27 mouse cellular contexts compared by ENCODE assay signal in genomic region chr11:5138642-5139041, GRCm38 (mm10). TPM values are rescaled to one million over a fixed set of nuclear protein-coding genes. Genes with fewer than 3 reads are reported as not detected.
DNase-seq lines count a peak whose midpoint lies in the region; ATAC-seq and TF ChIP-seq lines count a peak whose summit lies in the region.
"Had no signal": no experiment of that assay in that cellular context is flagged by ENCODE, and none has a peak within 500 bp of the region (broad histone marks: within the 10 kb centered on the region; RNA-seq: fewer than 3 reads in every experiment).

No protein-coding gene starts in this region.

- no peaks in the 10 kb centered on the region for H3K36me3 ChIP-seq in liver, adult 2 months (ENCODE audit: control insufficient read depth, insufficient read depth, low read length)
- H3K36me3 ChIP-seq in liver, embryonic 12.5 days, result no peaks in the 10 kb centered on the region
- H3K36me3 ChIP-seq in lung, embryonic 14.5 days (ENCODE audit: insufficient read depth), result no peaks in the 10 kb centered on the region
- no peaks in the 10 kb centered on the region for H3K36me3 ChIP-seq in stomach, embryonic 16.5 days (ENCODE audit: control insufficient read depth, insufficient read depth, low read length)
- no peaks in the 10 kb centered on the region for H3K36me3 ChIP-seq in hindbrain, embryonic 11.5 days (ENCODE audit: control insufficient read depth, insufficient read depth, low read length)
- no peaks in the 10 kb centered on the region for H3K36me3 ChIP-seq in hindbrain, embryonic 16.5 days (ENCODE audit: control insufficient read depth, insufficient read depth, low read length)
- no peaks in the 10 kb centered on the region for H3K36me3 ChIP-seq in hindbrain, embryonic 14.5 days (replicated peaks; ENCODE audit: control insufficient read depth, insufficient read depth)
- H3K36me3 ChIP-seq: embryonic facial prominence, embryonic 12.5 days; neural tube, embryonic 15.5 days had no signal

- H3K9ac ChIP-seq in liver, adult 2 months (ENCODE audit: low read depth, low read length), result no peak overlapping the region
- H3K9ac ChIP-seq in liver, embryonic 12.5 days, result no peak overlapping the region
- no peak overlapping the region for H3K9ac ChIP-seq in lung, embryonic 14.5 days
- H3K9ac ChIP-seq in stomach, embryonic 16.5 days (ENCODE audit: low read length), result no peak overlapping the region
- no peak overlapping the region for H3K9ac ChIP-seq in hindbrain, embryonic 11.5 days (ENCODE audit: low read depth, low read length)
- H3K9ac ChIP-seq in hindbrain, embryonic 16.5 days (ENCODE audit: low read depth, low read length), result no peak overlapping the region
- H3K9ac ChIP-seq in hindbrain, embryonic 14.5 days, result no peak overlapping the region
- H3K9ac ChIP-seq: embryonic facial prominence, embryonic 12.5 days; forebrain, embryonic 13.5 days; neural tube, embryonic 15.5 days had no signal

- no peak for TF ChIP-seq POLR2A in liver, adult 2 months (IDR thresholded peaks at IDR 0.05; ENCODE audit: extremely low read depth, insufficient read depth, low read length)

- no peaks in the 10 kb centered on the region for H3K27me3 ChIP-seq in liver, adult 2 months (ENCODE audit: control insufficient read depth, insufficient read depth, low read length)
- no peaks in the 10 kb centered on the region for H3K27me3 ChIP-seq in liver, embryonic 12.5 days (replicated peaks)
- no peaks in the 10 kb centered on the region for H3K27me3 ChIP-seq in lung, embryonic 14.5 days (ENCODE audit: insufficient read depth, low read length)
- no peaks in the 10 kb centered on the region for H3K27me3 ChIP-seq in stomach, embryonic 16.5 days (ENCODE audit: control insufficient read depth, insufficient read depth, low read length)
- H3K27me3 ChIP-seq in hindbrain, embryonic 11.5 days (ENCODE audit: control insufficient read depth, insufficient read depth, low read length), result no peaks in the 10 kb centered on the region
- H3K27me3 ChIP-seq in hindbrain, embryonic 16.5 days (replicated peaks; ENCODE audit: control insufficient read depth, insufficient read depth, low read length), result no peaks in the 10 kb centered on the region
- no peaks in the 10 kb centered on the region for H3K27me3 ChIP-seq in hindbrain, embryonic 14.5 days (ENCODE audit: control insufficient read depth, insufficient read depth, low read length)
- H3K27me3 ChIP-seq: embryonic facial prominence, embryonic 12.5 days; forebrain, embryonic 13.5 days; neural tube, embryonic 15.5 days had no signal

- WGBS in liver, adult 2 months, result 60% methylated on average over 2 of the region's 2 CpGs
- WGBS in liver, embryonic 12.5 days (ENCODE audit: insufficient replicate concordance), result 43% methylated on average over 2 of the region's 2 CpGs
- WGBS in lung, embryonic 14.5 days, result 40% methylated on average over 2 of the region's 2 CpGs
- WGBS in stomach, embryonic 16.5 days, result 32% methylated on average over 2 of the region's 2 CpGs
- WGBS in hindbrain, embryonic 11.5 days, result 89% methylated on average over 2 of the region's 2 CpGs
- 87% methylated on average over 2 of the region's 2 CpGs for WGBS in hindbrain, embryonic 16.5 days
- 88% methylated on average over 2 of the region's 2 CpGs for whole genome bisulfite sequencing in hindbrain, embryonic 14.5 days

- TF ChIP-seq CTCF in liver, adult 2 months (IDR thresholded peaks at IDR 0.05; ENCODE audit: low read depth, low read length), result no peak
- no peak for TF ChIP-seq CTCF in lung, embryonic 14.5 days (IDR thresholded peaks at IDR 0.05; ENCODE audit: low read depth)

- no peaks in the 10 kb centered on the region for H3K79me2 ChIP-seq in liver, adult 2 months (ENCODE audit: control insufficient read depth, insufficient read depth, low read length)

- H3K4me2 ChIP-seq in liver, embryonic 12.5 days, result no peak overlapping the region
- H3K4me2 ChIP-seq in lung, embryonic 14.5 days, result no peak overlapping the region
- no peak overlapping the region; the same call in 1 of the 2 replicates for H3K4me2 ChIP-seq in stomach, embryonic 16.5 days (ENCODE audit: low read depth, low read length)
- no peak overlapping the region for H3K4me2 ChIP-seq in hindbrain, embryonic 11.5 days (replicated peaks; ENCODE audit: low read depth, low read length)
- no peak overlapping the region for H3K4me2 ChIP-seq in hindbrain, embryonic 16.5 days (ENCODE audit: low read length)
- no peak overlapping the region for H3K4me2 ChIP-seq in hindbrain, embryonic 14.5 days (replicated peaks)
- H3K4me2 ChIP-seq: embryonic facial prominence, embryonic 12.5 days; forebrain, embryonic 13.5 days; heart, embryonic 11.5 days; neural tube, embryonic 15.5 days had no signal

- H3K4me3 ChIP-seq in liver, adult 2 months (ENCODE audit: insufficient read depth, low read depth, low read length), result no peak overlapping the region
- no peak overlapping the region for H3K4me3 ChIP-seq in liver, embryonic 12.5 days
- no peak overlapping the region for H3K4me3 ChIP-seq in lung, embryonic 14.5 days (ENCODE audit: low read depth, low read length)
- H3K4me3 ChIP-seq in stomach, embryonic 16.5 days (replicated peaks; ENCODE audit: low read length), result no peak overlapping the region
- no peak overlapping the region for H3K4me3 ChIP-seq in hindbrain, embryonic 11.5 days (ENCODE audit: low read depth, low read length)
- no peak overlapping the region for H3K4me3 ChIP-seq in hindbrain, embryonic 16.5 days (ENCODE audit: low read length)
- H3K4me3 ChIP-seq in hindbrain, embryonic 14.5 days (replicated peaks; ENCODE audit: low read length), result no peak overlapping the region
- H3K4me3 ChIP-seq: embryonic facial prominence, embryonic 12.5 days; erythroblast, embryonic 14.5 days; forebrain, embryonic 13.5 days; gastrocnemius, adult 2 months; hindbrain, embryonic 10.5 days; layer of hippocampus, adult 2 months; neural tube, embryonic 15.5 days had no signal

- H3K27ac ChIP-seq in liver, adult 2 months (replicated peaks; ENCODE audit: insufficient read depth, low read depth, low read length), result no peak overlapping the region
- H3K27ac ChIP-seq in liver, embryonic 12.5 days, result no peak overlapping the region
- H3K27ac ChIP-seq in lung, embryonic 14.5 days (ENCODE audit: low read depth), result peak overlapping the region; percentile 59; the same call in 1 of the 2 replicates
- peak overlapping the region; percentile 73 for H3K27ac ChIP-seq in stomach, embryonic 16.5 days (ENCODE audit: low read length)
- H3K27ac ChIP-seq in hindbrain, embryonic 11.5 days (ENCODE audit: low read depth, low read length), result no peak overlapping the region
- H3K27ac ChIP-seq in hindbrain, embryonic 16.5 days (ENCODE audit: low read depth, low read length), result no peak overlapping the region
- H3K27ac ChIP-seq in hindbrain, embryonic 14.5 days, result no peak overlapping the region
- H3K27ac ChIP-seq: embryonic facial prominence, embryonic 12.5 days; forebrain, embryonic 13.5 days; gastrocnemius, adult 2 months; layer of hippocampus, adult 2 months; macrophage; neural tube, embryonic 15.5 days had no signal

- no peaks in the 10 kb centered on the region for H3K9me3 ChIP-seq in liver, embryonic 12.5 days (replicated peaks)
- no peaks in the 10 kb centered on the region for H3K9me3 ChIP-seq in lung, embryonic 14.5 days (ENCODE audit: low read depth, low read length)
- no peaks in the 10 kb centered on the region for H3K9me3 ChIP-seq in stomach, embryonic 16.5 days (replicated peaks; ENCODE audit: control insufficient read depth, low read length)
- H3K9me3 ChIP-seq in hindbrain, embryonic 11.5 days (ENCODE audit: control insufficient read depth, low read length), result no peaks in the 10 kb centered on the region
- H3K9me3 ChIP-seq in hindbrain, embryonic 16.5 days (ENCODE audit: control insufficient read depth, low read length), result no peaks in the 10 kb centered on the region
- H3K9me3 ChIP-seq in hindbrain, embryonic 14.5 days (ENCODE audit: control insufficient read depth, low read length), result no peaks in the 10 kb centered on the region
- H3K9me3 ChIP-seq: embryonic facial prominence, embryonic 12.5 days; forebrain, embryonic 13.5 days; hindbrain, embryonic 10.5 days; neural tube, embryonic 15.5 days had no signal

- ATAC-seq in liver, embryonic 12.5 days, result no peak
- ATAC-seq in lung, embryonic 14.5 days (ENCODE audit: insufficient read depth), result no peak
- ATAC-seq in stomach, embryonic 16.5 days (ENCODE audit: insufficient read depth, low FRiP score), result peak; percentile 45; the same call in 1 of the 2 replicates
- no peak for ATAC-seq in hindbrain, embryonic 11.5 days (ENCODE audit: low FRiP score)
- ATAC-seq in hindbrain, embryonic 16.5 days, result no peak
- ATAC-seq in hindbrain, embryonic 14.5 days (ENCODE audit: low FRiP score), result no peak
- ATAC-seq: CD4-positive, CD25-positive, alpha-beta regulatory T cell, adult 4 months; forebrain, embryonic 13.5 days; Patski had no signal

- DNase-seq in liver, adult 2 months (ENCODE audit: extremely low read depth, low read depth, low spot score), result peak; percentile 59
- DNase-seq in lung, embryonic 14.5 days, result peak; percentile 68
- DNase-seq in lung, postnatal 25 days (ENCODE audit: low spot score), result peak; percentile 77
- DNase-seq in hindbrain, embryonic 11.5 days (ENCODE audit: low spot score), result no peak
- DNase-seq in hindbrain, embryonic 14.5 days (ENCODE audit: low spot score), result no peak
- DNase-seq: adrenal gland, adult 8-10 months; cerebellum, adult 18-20 months; cerebellum, postnatal 14 days; gastrocnemius, adult 2 months; kidney, postnatal 25 days; layer of hippocampus, postnatal 36 days; right cerebral cortex, adult 18-20 months; right cerebral cortex, postnatal 4 days; thymus, postnatal 25 days had no signal

- H3K4me1 ChIP-seq in liver, adult 2 months (ENCODE audit: control insufficient read depth, insufficient read depth, low read length), result peaks cover 20% of the 10 kb centered on the region
- H3K4me1 ChIP-seq in liver, embryonic 12.5 days, result peaks cover 18% of the 10 kb centered on the region
- peaks cover 24% of the 10 kb centered on the region for H3K4me1 ChIP-seq in lung, embryonic 14.5 days (ENCODE audit: insufficient read depth)
- peaks cover 39% of the 10 kb centered on the region for H3K4me1 ChIP-seq in stomach, embryonic 16.5 days (ENCODE audit: control insufficient read depth, insufficient read depth, low read length)
- no peaks in the 10 kb centered on the region for H3K4me1 ChIP-seq in hindbrain, embryonic 11.5 days (replicated peaks; ENCODE audit: control insufficient read depth, insufficient read depth, low read length)
- peaks cover 7% of the 10 kb centered on the region for H3K4me1 ChIP-seq in hindbrain, embryonic 16.5 days (ENCODE audit: control insufficient read depth, insufficient read depth, low read depth, low read length)
- H3K4me1 ChIP-seq in hindbrain, embryonic 14.5 days (replicated peaks; ENCODE audit: control insufficient read depth, insufficient read depth, low read length), result peaks cover 10% of the 10 kb centered on the region; the same call in 1 of the 2 replicates

RNA-seq across cellular contexts. Expression of gene Emid1, which starts 13.4 kb away (rescaled TPM):
- 0.20 and 0.28 TPM in 2 replicates for total RNA-seq in liver, adult 2 months (2014; rRNA removed)
- polyA plus RNA-seq in liver, adult 2 months (2012; rRNA removed), result 0.65 and 0.77 TPM in 2 replicates
- 9.0 and 9.1 TPM in 2 replicates for polyA plus RNA-seq in liver, embryonic 12.5 days (2016; fragmentation: Nextera tagmentation; extraction: Ambion mirVana)
- polyA plus RNA-seq in lung, embryonic 14.5 days (2014; fragmentation: Nextera tagmentation; extraction: Ambion mirVana), result 50.7 and 52.1 TPM in 2 replicates
- polyA plus RNA-seq in stomach, embryonic 16.5 days (2015; fragmentation: Nextera tagmentation; extraction: Ambion mirVana), result 59.1 and 60.4 TPM in 2 replicates
- polyA plus RNA-seq in hindbrain, embryonic 11.5 days (2014; fragmentation: Nextera tagmentation; extraction: Ambion mirVana), result 19.2 and 22.7 TPM in 2 replicates
- 15.8 and 18.2 TPM in 2 replicates for polyA plus RNA-seq in hindbrain, embryonic 16.5 days (2015; fragmentation: Nextera tagmentation; extraction: Ambion mirVana)
- 14.7 and 17.8 TPM in 2 replicates for polyA plus RNA-seq in hindbrain, embryonic 14.5 days (2014; fragmentation: Nextera tagmentation; extraction: Ambion mirVana)
- polyA plus RNA-seq: Patski had no signal

RNA-seq across cellular contexts. Expression of gene Ewsr1, which starts 39.6 kb away (rescaled TPM):
- 88.6 and 89.8 TPM in 2 replicates for total RNA-seq in liver, adult 2 months (2014; rRNA removed)
- 95.1 and 112 TPM in 2 replicates for polyA plus RNA-seq in liver, adult 2 months (2012; rRNA removed)
- 432 and 434 TPM in 2 replicates for polyA plus RNA-seq in liver, embryonic 12.5 days (2016; fragmentation: Nextera tagmentation; extraction: Ambion mirVana)
- polyA plus RNA-seq in lung, embryonic 14.5 days (2014; fragmentation: Nextera tagmentation; extraction: Ambion mirVana), result 398 and 449 TPM in 2 replicates
- polyA plus RNA-seq in stomach, embryonic 16.5 days (2015; fragmentation: Nextera tagmentation; extraction: Ambion mirVana), result 530 and 537 TPM in 2 replicates
- polyA plus RNA-seq in hindbrain, embryonic 11.5 days (2014; fragmentation: Nextera tagmentation; extraction: Ambion mirVana), result 430 and 463 TPM in 2 replicates
- polyA plus RNA-seq in hindbrain, embryonic 16.5 days (2015; fragmentation: Nextera tagmentation; extraction: Ambion mirVana), result 520 and 571 TPM in 2 replicates
- polyA plus RNA-seq in hindbrain, embryonic 14.5 days (2014; fragmentation: Nextera tagmentation; extraction: Ambion mirVana), result 267 and 288 TPM in 2 replicates

RNA-seq across cellular contexts. Expression of gene Rhbdd3, which starts 39.9 kb away (rescaled TPM):
- 8.6 and 13.8 TPM in 2 replicates for total RNA-seq in liver, adult 2 months (2014; rRNA removed)
- 26.5 and 30.8 TPM in 2 replicates for polyA plus RNA-seq in liver, adult 2 months (2012; rRNA removed)
- polyA plus RNA-seq in liver, embryonic 12.5 days (2016; fragmentation: Nextera tagmentation; extraction: Ambion mirVana), result 19.0 and 22.9 TPM in 2 replicates
- 27.9 and 29.9 TPM in 2 replicates for polyA plus RNA-seq in lung, embryonic 14.5 days (2014; fragmentation: Nextera tagmentation; extraction: Ambion mirVana)
- polyA plus RNA-seq in stomach, embryonic 16.5 days (2015; fragmentation: Nextera tagmentation; extraction: Ambion mirVana), result 24.8 and 25.2 TPM in 2 replicates
- 17.3 and 18.2 TPM in 2 replicates for polyA plus RNA-seq in hindbrain, embryonic 11.5 days (2014; fragmentation: Nextera tagmentation; extraction: Ambion mirVana)
- polyA plus RNA-seq in hindbrain, embryonic 16.5 days (2015; fragmentation: Nextera tagmentation; extraction: Ambion mirVana), result 43.3 and 45.0 TPM in 2 replicates
- polyA plus RNA-seq in hindbrain, embryonic 14.5 days (2014; fragmentation: Nextera tagmentation; extraction: Ambion mirVana), result 39.7 and 44.5 TPM in 2 replicates

Comparison
In these comparisons a context has a peak if more than half of its experiments do, and no peak if none do; other contexts are left out.
1. DNase-seq: peak in liver, adult 2 months (single experiment), lung, embryonic 14.5 days (single experiment) and lung, postnatal 25 days (single experiment); none in hindbrain, embryonic 11.5 days (single experiment) and hindbrain, embryonic 14.5 days (single experiment).
2. H3K27ac ChIP-seq: peak in lung, embryonic 14.5 days (single experiment) and stomach, embryonic 16.5 days (single experiment); none in liver, adult 2 months (single experiment), liver, embryonic 12.5 days (single experiment), hindbrain, embryonic 11.5 days (single experiment), hindbrain, embryonic 16.5 days (single experiment) and hindbrain, embryonic 14.5 days (single experiment).